Mouse (Mus musculus): ENCODE measurements around the gene Ndufa6. TPM values are rescaled to one million over a fixed set of nuclear protein-coding genes. Genes with fewer than 3 reads are reported as not detected.

Ndufa6 gene
- polyA plus RNA-seq, 1 experiment from 2014 or later = 350 TPM

DNA sequence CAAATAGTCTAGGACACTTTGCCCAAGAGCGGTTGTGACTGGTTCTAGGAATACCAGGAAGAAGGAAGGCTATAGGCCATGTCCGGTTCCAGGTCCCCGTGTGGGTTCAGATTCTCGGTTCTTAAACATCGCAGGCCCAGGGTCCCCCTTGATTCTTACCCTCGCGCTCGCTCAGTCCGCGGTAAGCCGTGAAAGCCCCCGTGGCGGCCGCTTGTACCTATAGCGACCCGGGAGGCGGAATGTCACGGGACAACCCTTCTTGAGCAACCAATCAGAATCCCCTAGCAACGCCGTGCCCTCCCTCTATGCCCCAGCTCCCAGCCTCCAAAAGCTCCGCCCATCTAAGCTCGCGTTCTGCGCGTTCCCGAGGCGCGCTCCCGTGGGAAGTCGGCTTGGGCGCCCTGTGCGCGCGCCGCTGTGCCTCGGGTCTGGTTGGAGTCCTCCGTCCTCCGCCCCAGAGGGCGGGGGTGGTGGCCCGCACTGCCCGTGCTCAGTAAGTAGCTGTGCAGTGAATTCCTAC is 15.5 kb downstream of the Ndufa6 start, which contains the start of the genes Naga, Pheta2 and Smdt1:
TSS of gene Naga (minus strand) at position 333 of the 520 bp plus-strand sequence.
TSS of gene Pheta2 (plus strand) at position 350 of the 520 bp plus-strand sequence.
TSS of gene Smdt1 (plus strand) at position 367 of the 520 bp plus-strand sequence.
- 0 out of 2 replicates have a peak within 1 kb of the TSS, but pooled peaks have one; percentile 5 for H3K27ac ChIP-seq
- peak; percentile 84 for ATAC-seq
- H3K4me1 ChIP-seq (replicated peaks) = peaks cover 29% of the 10 kb centered on the region
- under 1% methylated on average over 41 of the region's 41 CpGs for WGBS
- peaks cover 18% of the 10 kb centered on the region for H3K36me3 ChIP-seq
- H3K4me2 ChIP-seq (replicated peaks) = peak within 1 kb of the TSS; percentile 66
- H3K9me3 ChIP-seq = no peaks in the 10 kb centered on the region
- H3K9ac ChIP-seq (replicated peaks) = peak within 1 kb of the TSS; percentile 67
- H3K27me3 ChIP-seq = peaks cover 24% of the 10 kb centered on the region
- H3K4me3 ChIP-seq (replicated peaks) = peak within 1 kb of the TSS; percentile 54

DNA sequence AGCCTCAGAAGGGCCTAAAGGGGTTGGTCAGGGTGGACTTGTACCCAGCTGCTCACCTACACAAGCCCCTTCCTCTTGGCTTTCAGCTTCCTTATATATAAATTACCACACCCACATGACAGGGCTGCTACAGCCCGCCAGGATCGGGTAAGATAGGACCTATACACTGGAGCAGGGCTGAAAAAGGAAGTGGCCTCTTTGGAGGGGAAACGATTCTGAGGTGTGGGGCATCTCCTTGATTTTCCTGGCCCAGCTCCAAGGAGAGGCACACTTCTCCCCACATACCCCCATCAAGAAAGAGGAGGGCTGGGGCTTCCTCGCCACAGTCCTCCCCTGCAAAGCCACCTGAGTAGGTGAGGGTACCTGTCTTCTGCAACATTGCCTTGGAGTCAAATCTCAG is 16.2 kb downstream of the Ndufa6 start:
- Histone ChIP-seq H3K4me2 (replicated peaks) (peak overlapping the region; percentile 66), H3K36me3 (peaks cover 18% of the 10 kb centered on the region), H3K9ac (replicated peaks) (peak overlapping the region; percentile 67), H3K27ac (0 out of 2 replicates have a peak overlapping the region, but pooled peaks have one; percentile 5), H3K9me3 (no peaks in the 10 kb centered on the region), H3K27me3 (peaks cover 24% of the 10 kb centered on the region), H3K4me1 (replicated peaks) (peaks cover 29% of the 10 kb centered on the region), H3K4me3 (replicated peaks) (peak overlapping the region; percentile 54)
- ATAC-seq = no peak
- 58% methylated on average over 4 of the region's 4 CpGs for WGBS

DNA sequence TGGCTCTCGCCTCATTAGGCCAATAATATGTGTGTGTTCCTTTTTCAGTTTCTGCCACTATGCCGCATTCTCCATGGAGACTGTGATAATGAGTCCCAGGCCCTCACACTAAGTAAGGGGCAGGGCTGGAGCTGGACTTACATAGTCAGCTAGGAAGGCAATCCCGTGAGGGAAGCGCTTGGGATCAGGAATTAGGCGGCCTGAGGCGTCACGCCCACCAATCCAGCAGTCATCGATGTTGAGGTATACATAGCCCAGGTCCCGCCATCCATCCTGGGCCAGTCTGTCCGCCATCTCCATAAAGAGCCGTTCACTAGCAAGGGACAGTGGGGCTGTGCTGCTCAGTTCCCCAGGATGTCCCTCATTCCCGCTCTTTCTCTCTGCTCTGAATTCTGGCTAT is 17.5 kb downstream of the Ndufa6 start:
- 0 out of 2 replicates have a peak overlapping the region, but pooled peaks have one; percentile 6 for H3K9ac ChIP-seq (replicated peaks)
- ATAC-seq = no peak
- H3K4me3 ChIP-seq (replicated peaks) = no peak overlapping the region
- peaks cover 18% of the 10 kb centered on the region for H3K36me3 ChIP-seq
- H3K9me3 ChIP-seq = no peaks in the 10 kb centered on the region
- no peak overlapping the region for H3K4me2 ChIP-seq (replicated peaks)
- peaks cover 29% of the 10 kb centered on the region for H3K4me1 ChIP-seq (replicated peaks)
- H3K27me3 ChIP-seq = peaks cover 18% of the 10 kb centered on the region
- 79% methylated on average over 12 of the region's 12 CpGs for WGBS
- no peak overlapping the region for H3K27ac ChIP-seq

DNA sequence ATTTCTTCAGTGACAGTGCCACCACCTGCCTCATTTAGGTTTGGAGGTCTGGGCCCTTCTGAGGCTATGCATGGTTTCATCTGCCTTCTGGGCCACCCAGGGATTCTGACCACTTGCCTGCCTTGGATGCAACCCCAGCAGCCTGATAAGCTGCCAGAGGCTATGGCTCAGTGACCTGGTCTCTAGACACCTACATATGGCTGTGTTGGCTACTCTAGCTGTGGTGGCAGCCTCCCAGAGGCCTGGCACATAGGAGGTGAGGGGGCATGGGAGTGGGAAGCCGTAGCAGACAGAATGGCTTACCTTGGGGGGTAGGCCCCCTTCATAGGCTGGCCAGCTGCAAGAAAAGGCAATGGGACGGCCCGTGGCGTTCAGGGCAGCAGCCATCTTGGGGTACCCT is 18.9 kb downstream of the Ndufa6 start:
- peaks cover 24% of the 10 kb centered on the region for H3K4me1 ChIP-seq (replicated peaks)
- H3K36me3 ChIP-seq = peaks cover 21% of the 10 kb centered on the region
- H3K9me3 ChIP-seq = no peaks in the 10 kb centered on the region
- H3K9ac ChIP-seq (replicated peaks) = no peak overlapping the region
- no peak overlapping the region for H3K27ac ChIP-seq
- WGBS = 98% methylated on average over 4 of the region's 4 CpGs
- H3K27me3 ChIP-seq = peaks cover 7% of the 10 kb centered on the region
- ATAC-seq = no peak
- H3K4me3 ChIP-seq (replicated peaks) = no peak overlapping the region
- H3K4me2 ChIP-seq (replicated peaks) = no peak overlapping the region

DNA sequence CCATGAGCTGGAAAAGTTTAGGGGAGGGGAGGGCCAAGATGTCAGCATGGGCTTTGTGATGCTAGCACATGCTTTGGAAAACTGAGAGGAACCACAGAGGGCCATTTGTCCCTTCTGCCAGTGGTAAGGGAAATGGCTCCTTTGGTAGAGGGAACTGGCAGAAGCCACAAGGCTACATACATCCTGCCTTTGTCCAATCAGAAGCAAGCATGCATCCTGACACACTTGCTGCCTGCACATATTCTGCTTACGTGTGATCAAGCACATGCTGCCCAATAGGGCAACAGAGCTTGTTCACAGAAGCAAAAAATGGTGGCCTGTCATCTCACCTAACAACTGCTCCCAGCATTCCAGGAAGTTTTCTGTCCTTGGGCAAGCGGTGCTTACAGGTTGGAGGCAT is 28.7 kb downstream of the Ndufa6 start:
- no peaks in the 10 kb centered on the region for H3K9me3 ChIP-seq
- no peak overlapping the region for H3K4me3 ChIP-seq (replicated peaks)
- 84% methylated on average over 2 of the region's 2 CpGs for WGBS
- H3K27me3 ChIP-seq = no peaks in the 10 kb centered on the region
- peaks cover 7% of the 10 kb centered on the region for H3K36me3 ChIP-seq
- ATAC-seq = no peak
- no peak overlapping the region for H3K9ac ChIP-seq (replicated peaks)
- H3K4me2 ChIP-seq (replicated peaks) = no peak overlapping the region
- no peak overlapping the region for H3K27ac ChIP-seq
- H3K4me1 ChIP-seq (replicated peaks) = no peaks in the 10 kb centered on the region

DNA sequence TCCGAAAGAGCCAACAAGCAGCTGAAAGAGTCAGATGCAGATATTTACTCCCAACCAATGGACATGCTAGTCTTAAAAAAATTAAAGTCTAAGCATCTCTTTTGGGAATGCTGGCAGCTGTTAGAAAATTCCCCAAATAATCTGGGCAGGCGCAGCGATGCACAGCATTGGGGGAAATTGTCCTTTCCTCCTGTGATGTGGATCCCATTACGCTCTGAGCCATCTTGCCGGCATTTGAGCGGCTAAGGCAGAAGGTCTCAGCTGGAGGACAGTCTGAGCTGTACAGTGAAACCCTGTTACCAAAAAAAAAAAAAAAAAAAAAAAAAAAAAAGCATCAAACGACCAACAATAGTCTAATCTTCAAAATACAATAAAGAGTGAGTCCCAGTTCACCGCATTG is 31.9 kb downstream of the Ndufa6 start:
- ATAC-seq = no peak
- no peak overlapping the region for H3K4me2 ChIP-seq (replicated peaks)
- H3K36me3 ChIP-seq = no peaks in the 10 kb centered on the region
- no peaks in the 10 kb centered on the region for H3K4me1 ChIP-seq (replicated peaks)
- no peak overlapping the region for H3K9ac ChIP-seq (replicated peaks)
- no peaks in the 10 kb centered on the region for H3K9me3 ChIP-seq
- 74% methylated on average over 8 of the region's 8 CpGs for WGBS
- H3K27me3 ChIP-seq = no peaks in the 10 kb centered on the region
- H3K4me3 ChIP-seq (replicated peaks) = no peak overlapping the region
- no peak overlapping the region for H3K27ac ChIP-seq

DNA sequence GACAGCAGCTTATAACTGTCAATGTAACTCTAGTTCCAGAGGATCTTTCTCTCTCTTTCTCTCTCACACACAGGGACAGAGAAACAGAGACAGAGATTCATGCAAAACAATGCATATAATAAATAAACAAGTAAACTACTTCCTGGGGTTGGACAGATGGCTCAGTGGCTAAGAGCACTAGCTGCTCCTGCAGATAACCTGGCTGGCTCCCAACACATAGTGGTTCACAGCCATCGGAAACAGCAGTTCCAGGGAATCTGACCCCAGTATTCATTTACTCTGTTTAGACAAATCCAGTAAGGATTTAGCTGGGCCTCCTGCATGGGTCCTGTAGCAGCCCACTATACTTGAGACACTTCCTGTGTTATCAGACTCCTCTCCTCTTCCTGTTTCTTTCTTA is 34.5 kb downstream of the Ndufa6 start:
- ATAC-seq = no peak
- no peak overlapping the region for H3K27ac ChIP-seq
- no peak overlapping the region for H3K4me2 ChIP-seq (replicated peaks)
- WGBS = 91% methylated on average over 1 of the region's 1 CpGs
- no peaks in the 10 kb centered on the region for H3K36me3 ChIP-seq
- H3K4me1 ChIP-seq (replicated peaks) = no peaks in the 10 kb centered on the region
- no peak overlapping the region for H3K9ac ChIP-seq (replicated peaks)
- H3K4me3 ChIP-seq (replicated peaks) = no peak overlapping the region
- no peaks in the 10 kb centered on the region for H3K9me3 ChIP-seq
- no peaks in the 10 kb centered on the region for H3K27me3 ChIP-seq

DNA sequence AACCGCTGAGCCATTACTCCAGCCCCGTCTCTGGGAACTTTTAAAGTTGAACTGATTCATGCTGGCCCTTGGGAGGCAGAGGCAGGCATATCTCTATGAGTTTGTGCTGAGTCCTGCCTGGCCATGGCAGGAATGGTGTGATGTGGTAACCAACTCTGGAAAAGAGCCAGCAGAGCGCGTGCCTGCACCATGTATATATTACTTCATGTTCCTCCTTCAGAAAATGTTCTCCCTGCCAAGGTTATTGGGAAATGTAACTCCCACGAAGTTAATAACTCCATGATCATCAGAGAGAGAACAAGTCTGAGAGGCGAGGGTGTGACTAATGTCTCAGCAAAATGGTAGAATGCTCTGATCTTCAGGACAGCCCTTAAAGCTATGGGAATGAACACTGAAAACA is 36.3 kb downstream of the Ndufa6 start:
- Histone ChIP-seq H3K4me3 (replicated peaks) (no peak overlapping the region), H3K4me1 (replicated peaks) (no peaks in the 10 kb centered on the region), H3K4me2 (replicated peaks) (no peak overlapping the region), H3K9ac (replicated peaks) (no peak overlapping the region), H3K27me3 (no peaks in the 10 kb centered on the region), H3K9me3 (no peaks in the 10 kb centered on the region), H3K27ac (no peak overlapping the region), H3K36me3 (no peaks in the 10 kb centered on the region)
- ATAC-seq = no peak
- 90% methylated on average over 6 of the region's 6 CpGs for WGBS

DNA sequence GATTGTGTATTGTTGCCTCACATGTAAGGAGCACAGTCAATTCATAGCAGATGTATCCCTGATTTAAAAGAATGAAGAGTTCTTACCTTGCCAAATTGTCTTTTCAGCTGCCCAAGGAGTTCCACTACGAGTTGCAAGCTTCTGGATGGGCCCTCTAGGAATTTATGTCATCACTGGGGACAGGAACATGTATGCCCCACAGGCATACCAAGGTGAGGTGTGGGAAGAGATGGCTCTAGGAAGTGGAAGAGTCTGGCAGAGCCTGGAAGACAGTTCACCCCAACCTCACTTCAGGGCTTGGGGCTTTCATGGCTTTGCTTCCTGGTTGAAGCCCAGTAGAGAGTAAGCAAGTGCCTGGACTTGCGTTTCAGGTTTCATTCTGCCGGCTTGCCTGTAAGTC is 45.7 kb downstream of the Ndufa6 start:
- no peaks in the 10 kb centered on the region for H3K27me3 ChIP-seq
- H3K9me3 ChIP-seq = no peaks in the 10 kb centered on the region
- H3K36me3 ChIP-seq = no peaks in the 10 kb centered on the region
- 79% methylated on average over 3 of the region's 3 CpGs for WGBS
- no peak overlapping the region for H3K4me2 ChIP-seq (replicated peaks)
- no peak overlapping the region for H3K27ac ChIP-seq
- H3K4me1 ChIP-seq (replicated peaks) = no peaks in the 10 kb centered on the region
- ATAC-seq = no peak
- no peak overlapping the region for H3K9ac ChIP-seq (replicated peaks)
- no peak overlapping the region for H3K4me3 ChIP-seq (replicated peaks)

DNA sequence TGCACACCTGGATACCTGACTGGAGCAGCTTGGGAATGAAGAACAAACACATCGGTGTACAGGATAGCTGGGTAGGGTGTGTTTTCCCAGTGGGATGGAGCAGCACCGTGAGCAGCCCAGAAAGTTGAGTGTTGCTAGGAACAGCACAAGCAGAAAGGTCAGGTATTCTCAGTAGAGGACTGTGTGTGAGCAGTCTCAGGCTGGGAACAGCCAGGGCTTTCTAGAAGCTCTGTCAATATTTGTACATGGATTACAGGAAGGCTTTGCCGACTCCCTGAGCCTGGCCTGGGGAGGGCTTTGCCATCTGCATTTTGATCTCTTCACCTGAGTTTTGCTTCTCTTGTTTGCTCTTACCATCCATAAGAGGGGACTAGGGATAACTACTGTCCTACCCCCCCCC is 47.0 kb downstream of the Ndufa6 start:
- no peak overlapping the region for H3K9ac ChIP-seq (replicated peaks)
- no peak overlapping the region for H3K27ac ChIP-seq
- no peak for ATAC-seq
- no peak overlapping the region for H3K4me2 ChIP-seq (replicated peaks)
- no peaks in the 10 kb centered on the region for H3K9me3 ChIP-seq
- H3K36me3 ChIP-seq = no peaks in the 10 kb centered on the region
- H3K27me3 ChIP-seq = no peaks in the 10 kb centered on the region
- WGBS = 76% methylated on average over 3 of the region's 3 CpGs
- H3K4me3 ChIP-seq (replicated peaks) = no peak overlapping the region
- no peaks in the 10 kb centered on the region for H3K4me1 ChIP-seq (replicated peaks)

Small RNA genes lying within 50 kb of the gene (microRNA-seq; reads per million reads assigned to microRNA genes)
- not detected for gene Mir7684

Other genes starting within 250 kb of the Ndufa6 start
- 12.0 and 14.0 TPM in 2 replicates for gene Ccdc134, start 226.4 kb downstream of the Ndufa6 start, polyA plus RNA-seq (2015; fragmentation: Nextera tagmentation; extraction: Ambion mirVana)
- 225 and 230 TPM in 2 replicates for gene Srebf2, start 207.1 kb downstream of the Ndufa6 start, polyA plus RNA-seq (2015; fragmentation: Nextera tagmentation; extraction: Ambion mirVana)
- gene Shisa8, start 141.5 kb downstream of the Ndufa6 start, polyA plus RNA-seq (2015; fragmentation: Nextera tagmentation; extraction: Ambion mirVana) = 0.50 and 0.70 TPM in 2 replicates
- gene Tnfrsf13c, start 130.0 kb downstream of the Ndufa6 start, polyA plus RNA-seq (2015; fragmentation: Nextera tagmentation; extraction: Ambion mirVana) = not detected in 2 replicates
- 28.6 and 30.4 TPM in 2 replicates for gene Cenpm, start 109.6 kb downstream of the Ndufa6 start, polyA plus RNA-seq (2015; fragmentation: Nextera tagmentation; extraction: Ambion mirVana)
- gene 1500009C09Rik, start 101.9 kb downstream of the Ndufa6 start, polyA plus RNA-seq (2015; fragmentation: Nextera tagmentation; extraction: Ambion mirVana) = 9.6 and 9.7 TPM in 2 replicates
- gene Sept3, start 79.4 kb downstream of the Ndufa6 start, polyA plus RNA-seq (2015; fragmentation: Nextera tagmentation; extraction: Ambion mirVana) = 341 and 349 TPM in 2 replicates
- not detected in 2 replicates for gene Wbp2nl, start 55.4 kb downstream of the Ndufa6 start, polyA plus RNA-seq (2015; fragmentation: Nextera tagmentation; extraction: Ambion mirVana)
- gene Naga, start 15.4 kb downstream of the Ndufa6 start, polyA plus RNA-seq (2015; fragmentation: Nextera tagmentation; extraction: Ambion mirVana) = 18.1 and 22.7 TPM in 2 replicates
- gene Pheta2, start 15.4 kb downstream of the Ndufa6 start, polyA plus RNA-seq (2015; fragmentation: Nextera tagmentation; extraction: Ambion mirVana) = 0.99 and 1.5 TPM in 2 replicates
- gene Smdt1, start 15.4 kb downstream of the Ndufa6 start, polyA plus RNA-seq (2015; fragmentation: Nextera tagmentation; extraction: Ambion mirVana) = 303 and 324 TPM in 2 replicates
- gene Cyp2d22, start 25.9 kb upstream of the Ndufa6 start, polyA plus RNA-seq (2015; fragmentation: Nextera tagmentation; extraction: Ambion mirVana) = 1.1 and 1.8 TPM in 2 replicates
- gene Cyp2d11, start 39.7 kb upstream of the Ndufa6 start, polyA plus RNA-seq (2015; fragmentation: Nextera tagmentation; extraction: Ambion mirVana) = not detected in 2 replicates
- not detected in 2 replicates for gene Cyp2d10, start 52.9 kb upstream of the Ndufa6 start, polyA plus RNA-seq (2015; fragmentation: Nextera tagmentation; extraction: Ambion mirVana)
- gene Cyp2d9, start 79.1 kb upstream of the Ndufa6 start, polyA plus RNA-seq (2015; fragmentation: Nextera tagmentation; extraction: Ambion mirVana) = not detected in 2 replicates
- not detected in 2 replicates for gene Cyp2d12, start 200.8 kb upstream of the Ndufa6 start, polyA plus RNA-seq (2015; fragmentation: Nextera tagmentation; extraction: Ambion mirVana)

Measured in midbrain, embryonic 13.5 days (tissue).